Mouse (Mus musculus) heart, postnatal 0 days (tissue): ENCODE measurements at regions not wholly inside any gene's neighbourhood (a gene's known extent, or its start where the extent isn't known, plus 50 kb on each side); places are given as distances from the start of the nearest gene placed in this dataset.

ENCODE experiments used
- CTCF ChIP-seq: IDR thresholded peaks from 2 replicates; pipeline ENCODE4 v1.5.1; 2016; ENCODE audit warnings: antibody characterized with exemption, control low read depth, low read depth
- EP300 ChIP-seq: IDR thresholded peaks from 2 replicates; pipeline ENCODE4 v1.6.1; 2016; ENCODE audit warnings: antibody characterized with exemption, low read depth

DNA sequence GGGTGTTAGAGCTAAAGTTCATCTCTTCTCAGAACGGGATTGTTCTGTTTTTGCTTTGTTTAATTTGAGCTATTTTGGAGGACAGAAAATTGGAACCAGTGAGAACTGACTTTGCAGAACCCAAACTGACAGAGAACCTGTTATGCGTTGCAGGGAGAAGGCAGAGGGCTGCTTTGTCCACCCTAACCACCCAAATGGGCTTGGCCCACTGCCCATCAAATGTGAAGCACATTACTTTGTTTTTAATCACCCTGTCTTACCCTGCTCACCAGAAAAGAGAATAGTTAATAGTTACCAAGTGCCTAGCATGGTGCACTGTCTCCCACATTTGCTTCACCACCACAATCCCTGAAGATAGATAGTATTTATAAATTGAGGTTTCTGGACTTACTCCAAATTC, 163.0 kb upstream of the Tas2r134 start:
- no peak for TF ChIP-seq CTCF
- no peak for TF ChIP-seq EP300
